Mouse (Mus musculus) intestine, embryonic 16.5 days (tissue): ENCODE data around the gene Desi1. TPM values are rescaled to one million over a fixed set of nuclear protein-coding genes. Genes with fewer than 3 reads are reported as not detected.

ENCODE experiments used
- ATAC-seq: fragments of 200-750 bp; cut with Nextera tagmentation; 2 replicates; pipeline ENCODE4 v1.8.0; 2017; ENCODE audit warnings: moderate TSS enrichment, moderate library complexity
- H3K27ac ChIP-seq: fragments of 300-500 bp; sonication (generic); 2 replicates; pipeline ENCODE4 v1.5.1; 2014; ENCODE audit warnings: mild to moderate bottlenecking, low read length
- H3K27me3 ChIP-seq: fragments of 300-500 bp; sonication (generic); replicated peaks from 2 replicates; pipeline ENCODE4 v1.6.1; 2014; ENCODE audit warnings: low read length, control low read depth, mixed read lengths; ENCODE audit not compliant: control insufficient read depth, insufficient read depth
- H3K36me3 ChIP-seq: fragments of 300-500 bp; sonication (generic); 2 replicates; pipeline ENCODE4 v1.6.1; 2014; ENCODE audit warnings: low read length, control low read depth; ENCODE audit not compliant: control insufficient read depth, insufficient read depth
- H3K4me1 ChIP-seq: fragments of 300-500 bp; sonication (generic); 2 replicates; pipeline ENCODE4 v1.6.1; 2014; ENCODE audit warnings: low read length, control low read depth, mixed read lengths; ENCODE audit not compliant: control insufficient read depth, insufficient read depth
- H3K4me2 ChIP-seq: fragments of 300-500 bp; sonication (generic); 2 replicates; pipeline ENCODE4 v1.6.1; 2014; ENCODE audit warnings: low read depth, low read length, control low read depth
- H3K4me3 ChIP-seq: fragments of 300-500 bp; sonication (generic); 2 replicates; pipeline ENCODE4 v1.5.1; 2014; ENCODE audit warnings: mild to moderate bottlenecking, low read length
- H3K9ac ChIP-seq: fragments of 300-500 bp; sonication (generic); 2 replicates; pipeline ENCODE4 v1.6.1; 2014; ENCODE audit warnings: low read depth, low read length
- H3K9me3 ChIP-seq: fragments of 300-500 bp; sonication (generic); 2 replicates; pipeline ENCODE4 v1.6.1; 2016; ENCODE audit warnings: low read length, control low read depth; ENCODE audit not compliant: control insufficient read depth
- WGBS: fragments of 180-500 bp; shearing (Covaris S2); extraction: QIAGEN DNeasy Blood & Tissue Kit; methylation state at CpG from one replicate; pipeline ENCODE4 v1.1.7; 2014; 5-methylcytosine and 5-hydroxymethylcytosine counted together
- polyA plus RNA-seq: library from polyadenylated mRNA; unstranded; fragments of >200 nt; fragmentation: Nextera tagmentation; extraction: Ambion mirVana; gene quantifications from 2 replicates; pipeline ENCODE4 v1.2.1, GENCODE M21; 2015

Desi1 gene
- polyA plus RNA-seq, 1 experiment from 2014 or later = 19.6 TPM

GRCm38 (mm10) chr15:82023965-82024635 lies 9.6 kb downstream of the Desi1 start:
- H3K27me3 ChIP-seq = no peaks in the 10 kb centered on the region
- no peak overlapping the region for H3K4me2 ChIP-seq
- ATAC-seq = no peak
- H3K9me3 ChIP-seq = no peaks in the 10 kb centered on the region
- H3K4me1 ChIP-seq = no peaks in the 10 kb centered on the region
- WGBS = 81% methylated on average over 6 of the region's 6 CpGs
- H3K27ac ChIP-seq = no peak overlapping the region
- H3K36me3 ChIP-seq = peaks cover 16% of the 10 kb centered on the region
- H3K9ac ChIP-seq = no peak overlapping the region
- no peak overlapping the region for H3K4me3 ChIP-seq

DNA sequence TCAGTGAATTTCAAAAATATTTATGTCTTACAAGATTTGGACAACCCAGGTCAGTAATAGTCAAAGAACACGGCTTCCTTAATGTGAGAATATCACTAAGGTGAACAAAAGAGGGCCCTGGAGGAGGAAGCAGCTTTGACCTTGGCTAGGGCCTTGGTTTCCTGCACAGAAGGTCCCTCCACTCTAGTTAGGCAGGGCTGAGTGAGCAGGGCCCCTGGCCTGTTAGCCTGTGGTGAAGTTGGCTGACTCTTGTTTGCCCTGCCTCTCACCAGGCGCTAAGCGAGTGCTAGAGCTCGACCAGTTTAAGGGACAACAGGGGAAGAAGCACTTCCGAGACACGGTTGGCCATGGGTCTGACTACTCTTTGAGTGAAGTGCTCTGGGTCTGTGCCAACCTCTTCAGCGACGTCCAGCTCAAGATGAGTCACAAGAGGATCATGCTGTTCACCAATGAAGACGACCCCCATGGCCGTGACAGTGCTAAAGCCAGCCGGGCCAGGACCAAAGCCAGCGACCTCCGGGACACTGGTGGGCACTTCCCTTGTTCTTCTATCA lies 11.1 kb downstream of the Desi1 start:
- ATAC-seq = no peak

GRCm38 (mm10) chr15:82019288-82019687 lies 14.4 kb downstream of the Desi1 start:
- Histone ChIP-seq H3K9ac (no peak overlapping the region), H3K9me3 (no peaks in the 10 kb centered on the region), H3K4me2 (no peak overlapping the region), H3K27ac (no peak overlapping the region), H3K27me3 (no peaks in the 10 kb centered on the region), H3K36me3 (0 out of 2 replicates have a peak, but pooled peaks cover 2% of the 10 kb centered on the region), H3K4me3 (no peak overlapping the region), H3K4me1 (peaks cover 9% of the 10 kb centered on the region)
- no peak for ATAC-seq
- WGBS = 77% methylated on average over 3 of the region's 3 CpGs

More for the DNA sequence above, 11.1 kb downstream of the Desi1 start:
- WGBS = 80% methylated on average over 13 of the region's 13 CpGs
- no peak overlapping the region for H3K4me3 ChIP-seq
- no peak overlapping the region for H3K9ac ChIP-seq
- H3K27me3 ChIP-seq = no peaks in the 10 kb centered on the region
- no peak overlapping the region for H3K27ac ChIP-seq
- H3K4me2 ChIP-seq = no peak overlapping the region
- H3K9me3 ChIP-seq = no peaks in the 10 kb centered on the region
- H3K36me3 ChIP-seq = peaks cover 17% of the 10 kb centered on the region
- no peaks in the 10 kb centered on the region for H3K4me1 ChIP-seq

GRCm38 (mm10) chr15:82017461-82017860 lies 16.2 kb downstream of the Desi1 start:
- H3K9ac ChIP-seq = no peak overlapping the region
- peaks cover 9% of the 10 kb centered on the region for H3K4me1 ChIP-seq
- WGBS = 73% methylated on average over 4 of the region's 4 CpGs
- ATAC-seq = no peak
- no peak overlapping the region for H3K4me2 ChIP-seq
- H3K27me3 ChIP-seq = no peaks in the 10 kb centered on the region
- H3K4me3 ChIP-seq = no peak overlapping the region
- H3K9me3 ChIP-seq = no peaks in the 10 kb centered on the region
- 0 out of 2 replicates have a peak, but pooled peaks cover 2% of the 10 kb centered on the region for H3K36me3 ChIP-seq
- H3K27ac ChIP-seq = no peak overlapping the region

DNA sequence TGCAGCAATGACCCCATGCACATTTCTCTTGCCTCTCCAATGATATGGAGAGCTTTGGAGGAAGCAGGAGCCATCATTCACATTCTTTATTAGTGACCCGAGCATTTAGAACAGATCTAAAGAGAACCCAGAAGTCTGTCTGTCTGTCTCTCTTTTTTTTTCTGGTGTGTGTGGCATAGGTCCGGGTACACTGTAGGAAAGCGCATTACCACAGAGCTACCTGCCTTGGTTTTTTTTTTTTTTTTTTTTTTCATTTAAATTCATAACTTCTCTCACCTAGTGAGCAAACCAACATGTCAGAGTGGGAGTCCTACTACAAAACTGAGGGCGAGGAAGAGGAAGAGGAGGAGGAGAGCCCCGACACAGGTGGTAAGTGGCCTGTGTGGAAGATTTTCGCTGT lies 16.8 kb downstream of the Desi1 start:
- peak overlapping the region; percentile 84 for H3K4me2 ChIP-seq
- no peaks in the 10 kb centered on the region for H3K27me3 ChIP-seq
- H3K9ac ChIP-seq = peak overlapping the region; percentile 82
- ATAC-seq = no peak
- 0 out of 2 replicates have a peak, but pooled peaks cover 2% of the 10 kb centered on the region for H3K36me3 ChIP-seq
- 14% methylated on average over 6 of the region's 6 CpGs for WGBS
- H3K9me3 ChIP-seq = no peaks in the 10 kb centered on the region
- peak overlapping the region; percentile 96 for H3K4me3 ChIP-seq
- peak overlapping the region; percentile 71 for H3K27ac ChIP-seq
- peaks cover 9% of the 10 kb centered on the region for H3K4me1 ChIP-seq

DNA sequence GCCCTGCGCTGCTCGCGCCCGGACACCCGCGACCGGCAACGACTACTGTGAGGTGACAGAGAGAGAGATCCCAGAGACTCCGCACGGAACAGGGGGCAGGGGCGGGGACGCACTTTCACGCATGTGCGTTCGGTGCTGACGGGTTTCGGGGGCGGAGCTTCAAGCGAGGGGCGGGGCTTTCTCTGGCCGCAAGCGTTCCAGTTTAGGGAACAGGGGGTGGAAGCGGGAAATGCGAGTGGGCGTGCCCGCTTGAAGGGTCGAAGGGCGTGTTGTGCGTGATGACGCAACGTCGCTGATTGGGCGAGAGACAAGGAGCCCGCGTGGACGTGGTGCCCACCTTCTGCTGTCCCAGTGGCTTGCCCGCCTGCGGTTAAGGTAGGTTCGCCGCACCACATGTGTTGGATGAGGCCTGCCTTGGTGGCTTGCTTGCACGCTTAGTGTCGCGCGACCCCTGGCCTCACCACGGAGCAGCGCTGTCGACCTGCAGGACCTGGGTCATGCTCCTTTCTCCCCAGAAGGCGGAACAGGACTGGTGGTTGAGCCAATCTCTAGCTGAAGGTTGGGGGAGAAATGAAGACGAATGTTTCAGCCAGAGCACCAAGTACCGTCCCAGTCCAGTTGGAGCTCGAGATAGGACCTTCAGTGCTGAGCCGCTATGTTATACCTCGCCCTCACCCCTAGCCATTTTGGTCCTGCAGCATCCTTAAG lies 17.4 kb downstream of the Desi1 start:
- Histone ChIP-seq H3K27me3 (no peaks in the 10 kb centered on the region), H3K4me3 (peak overlapping the region; percentile 96), H3K36me3 (0 out of 2 replicates have a peak, but pooled peaks cover 2% of the 10 kb centered on the region), H3K27ac (peak overlapping the region; percentile 77), H3K4me2 (peak overlapping the region; percentile 94), H3K9me3 (no peaks in the 10 kb centered on the region), H3K9ac (peak overlapping the region; percentile 87), H3K4me1 (peaks cover 9% of the 10 kb centered on the region)
- under 1% methylated on average over 53 of the region's 53 CpGs for WGBS
- ATAC-seq = peak; percentile 97

DNA sequence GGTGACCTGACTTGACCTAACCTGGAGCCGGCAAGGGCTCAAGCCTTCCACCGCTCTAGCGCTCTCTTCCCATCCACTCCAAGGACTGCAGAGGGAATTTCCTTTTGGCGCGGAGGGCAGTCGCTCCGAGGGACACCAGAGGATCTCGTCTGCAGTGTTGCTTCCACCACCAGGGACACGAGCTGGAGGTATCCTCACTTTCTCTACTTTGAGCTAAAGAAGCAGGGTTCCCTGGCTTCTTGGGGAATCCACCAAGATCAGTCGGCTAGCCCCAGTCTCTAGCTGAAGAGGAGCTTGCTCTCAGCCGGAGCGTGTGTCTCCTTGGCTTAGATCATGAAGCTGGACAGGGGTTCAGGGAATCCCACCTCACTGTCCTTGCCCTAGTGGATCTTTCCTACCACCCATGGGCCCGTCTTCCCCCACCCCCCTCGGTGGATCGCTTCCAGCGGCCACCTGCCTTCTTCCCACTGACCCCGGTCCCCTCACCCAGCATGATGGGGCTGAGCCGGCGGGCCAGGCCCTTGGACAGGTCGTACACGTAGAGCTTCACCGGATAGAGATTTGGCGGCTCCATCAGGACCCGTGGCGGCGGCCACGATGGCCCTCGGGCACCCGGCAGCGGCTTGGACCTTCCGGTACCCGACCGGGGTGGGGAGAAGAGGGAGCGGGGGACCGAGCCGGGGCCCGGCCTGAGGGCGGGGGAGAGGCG lies 18.1 kb downstream of the Desi1 start:
- peak overlapping the region; percentile 77 for H3K27ac ChIP-seq
- WGBS = 1% methylated on average over 38 of the region's 39 CpGs
- no peaks in the 10 kb centered on the region for H3K9me3 ChIP-seq
- H3K36me3 ChIP-seq = 0 out of 2 replicates have a peak, but pooled peaks cover 2% of the 10 kb centered on the region
- no peaks in the 10 kb centered on the region for H3K27me3 ChIP-seq
- H3K4me2 ChIP-seq = peak overlapping the region; percentile 94
- peak overlapping the region; percentile 87 for H3K9ac ChIP-seq
- H3K4me1 ChIP-seq = peaks cover 9% of the 10 kb centered on the region
- peak overlapping the region; percentile 96 for H3K4me3 ChIP-seq
- peak; percentile 7 for ATAC-seq

GRCm38 (mm10) chr15:82014745-82015391 lies 18.8 kb downstream of the Desi1 start:
- WGBS = 19% methylated on average over 9 of the region's 9 CpGs
- H3K9ac ChIP-seq = peak overlapping the region; percentile 87
- H3K9me3 ChIP-seq = no peaks in the 10 kb centered on the region
- H3K4me1 ChIP-seq = peaks cover 9% of the 10 kb centered on the region
- no peaks in the 10 kb centered on the region for H3K27me3 ChIP-seq
- peak overlapping the region; percentile 96 for H3K4me3 ChIP-seq
- H3K4me2 ChIP-seq = peak overlapping the region; percentile 94
- no peak for ATAC-seq
- 0 out of 2 replicates have a peak, but pooled peaks cover 2% of the 10 kb centered on the region for H3K36me3 ChIP-seq
- peak overlapping the region; percentile 77 for H3K27ac ChIP-seq
